Mouse (Mus musculus): ENCODE results near the gene Entpd5. TPM values are rescaled to one million over a fixed set of nuclear protein-coding genes. Genes with fewer than 3 reads are reported as not detected.
A peak's percentile ranks its signal among the peaks of the same experiment; 100 is the strongest.

Gene Entpd5
- polyA plus RNA-seq, 1 experiment from 2014 or later: 11.9 TPM

DNA sequence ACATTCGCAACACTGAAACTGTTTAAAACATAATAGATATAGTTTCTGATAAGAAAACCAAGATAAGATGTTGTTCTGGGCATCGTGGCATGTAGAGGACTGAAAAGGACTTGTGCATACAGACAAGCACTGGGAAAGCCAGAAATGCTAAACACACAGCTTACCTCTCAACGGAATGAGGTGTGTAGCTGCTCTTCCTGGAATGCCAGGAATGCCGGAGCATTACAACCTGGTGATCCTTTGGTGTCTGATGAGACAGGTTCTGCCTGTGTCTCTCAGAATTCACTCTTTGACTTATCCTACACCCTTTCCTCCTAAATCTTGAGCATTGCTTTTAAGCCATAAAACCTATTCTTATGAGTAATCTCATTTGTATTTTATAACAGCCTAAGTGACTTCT, 33.7 kb upstream of the Entpd5 start:
- H3K4me2 ChIP-seq (ENCODE audit: low read depth, low read length, severe bottlenecking): no peak overlapping the region
- no peaks in the 10 kb centered on the region for H3K9me3 ChIP-seq (ENCODE audit: control insufficient read depth, low read length)

DNA sequence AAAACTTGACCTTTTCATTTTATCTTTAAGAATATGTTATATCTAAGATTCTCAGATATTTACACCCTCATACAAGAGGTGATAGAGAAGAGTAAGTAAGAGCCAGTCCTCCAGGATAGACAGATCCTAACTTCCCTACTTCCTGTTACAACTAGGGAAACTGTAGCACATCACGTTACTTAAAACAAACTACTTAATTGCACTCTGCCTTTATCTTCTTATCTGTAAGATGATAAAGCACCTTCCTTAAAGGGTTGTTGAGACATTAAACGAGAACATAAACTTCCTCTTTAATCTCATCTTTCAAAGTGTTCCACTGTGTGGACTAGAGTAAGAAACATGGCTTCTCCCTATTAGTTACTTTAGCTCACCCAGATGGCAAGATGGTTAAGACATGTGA, 29.9 kb upstream of the Entpd5 start:
- DNase-seq (ENCODE audit: low spot score) (no peak), ATAC-seq (replicated peaks; ENCODE audit: low FRiP score) (no peak)
- H3K4me3 ChIP-seq (ENCODE audit: low read depth, low read length): no peak overlapping the region
- no peak overlapping the region for H3K27ac ChIP-seq (ENCODE audit: low read depth, low read length)
- no peaks in the 10 kb centered on the region for H3K36me3 ChIP-seq (ENCODE audit: control insufficient read depth, insufficient read depth, low read length)
- H3K27me3 ChIP-seq (ENCODE audit: control insufficient read depth, insufficient read depth, low read length): no peaks in the 10 kb centered on the region
- no peak overlapping the region for H3K4me2 ChIP-seq (ENCODE audit: low read depth, low read length, severe bottlenecking)
- 87% methylated on average over 2 of the region's 2 CpGs for WGBS
- no peaks in the 10 kb centered on the region for H3K4me1 ChIP-seq (replicated peaks; ENCODE audit: control insufficient read depth, insufficient read depth, low read length)
- H3K9ac ChIP-seq (ENCODE audit: low read length): no peak overlapping the region
- no peaks in the 10 kb centered on the region for H3K9me3 ChIP-seq (ENCODE audit: control insufficient read depth, low read length)

More for the DNA sequence above, 33.7 kb upstream of the Entpd5 start:
- Histone ChIP-seq H3K27ac (ENCODE audit: low read depth, low read length) (no peak overlapping the region), H3K9ac (ENCODE audit: low read length) (no peak overlapping the region), H3K27me3 (ENCODE audit: control insufficient read depth, insufficient read depth, low read length) (no peaks in the 10 kb centered on the region), H3K4me1 (replicated peaks; ENCODE audit: control insufficient read depth, insufficient read depth, low read length) (no peaks in the 10 kb centered on the region), H3K36me3 (ENCODE audit: control insufficient read depth, insufficient read depth, low read length) (no peaks in the 10 kb centered on the region), H3K4me3 (ENCODE audit: low read depth, low read length) (no peak overlapping the region)
- 79% methylated on average over 4 of the region's 4 CpGs for WGBS
- ATAC-seq (replicated peaks; ENCODE audit: low FRiP score) (no peak), DNase-seq (ENCODE audit: low spot score) (no peak)

DNA sequence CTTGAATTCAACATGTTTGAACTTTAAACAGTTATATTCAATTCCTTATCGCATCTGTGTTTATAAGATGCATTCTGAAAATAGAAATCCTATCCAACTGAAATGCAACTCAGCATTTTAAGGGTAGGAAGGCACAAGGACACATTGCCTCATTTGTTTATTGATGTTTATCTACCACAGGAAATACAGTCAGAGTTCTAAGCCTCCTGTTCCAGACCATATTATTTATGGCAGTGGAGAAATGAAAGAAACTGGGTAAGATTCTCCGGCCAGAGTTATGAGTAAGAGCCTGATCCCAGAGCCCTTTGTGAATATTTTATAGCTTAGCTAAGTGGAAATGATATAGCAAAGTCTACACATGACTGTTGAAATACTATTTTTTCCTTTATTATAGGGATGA, 21.0 kb upstream of the Entpd5 start:
- Histone ChIP-seq H3K4me1 (replicated peaks; ENCODE audit: control insufficient read depth, insufficient read depth, low read length) (no peaks in the 10 kb centered on the region), H3K36me3 (ENCODE audit: control insufficient read depth, insufficient read depth, low read length) (no peaks in the 10 kb centered on the region), H3K27ac (ENCODE audit: low read depth, low read length) (no peak overlapping the region), H3K4me2 (ENCODE audit: low read depth, low read length, severe bottlenecking) (no peak overlapping the region), H3K9me3 (ENCODE audit: control insufficient read depth, low read length) (no peaks in the 10 kb centered on the region), H3K4me3 (ENCODE audit: low read depth, low read length) (no peak overlapping the region), H3K9ac (ENCODE audit: low read length) (no peak overlapping the region), H3K27me3 (ENCODE audit: control insufficient read depth, insufficient read depth, low read length) (no peaks in the 10 kb centered on the region)
- ATAC-seq (replicated peaks; ENCODE audit: low FRiP score) (no peak), DNase-seq (ENCODE audit: low spot score) (no peak)
- 99% methylated on average over 2 of the region's 2 CpGs for WGBS

DNA sequence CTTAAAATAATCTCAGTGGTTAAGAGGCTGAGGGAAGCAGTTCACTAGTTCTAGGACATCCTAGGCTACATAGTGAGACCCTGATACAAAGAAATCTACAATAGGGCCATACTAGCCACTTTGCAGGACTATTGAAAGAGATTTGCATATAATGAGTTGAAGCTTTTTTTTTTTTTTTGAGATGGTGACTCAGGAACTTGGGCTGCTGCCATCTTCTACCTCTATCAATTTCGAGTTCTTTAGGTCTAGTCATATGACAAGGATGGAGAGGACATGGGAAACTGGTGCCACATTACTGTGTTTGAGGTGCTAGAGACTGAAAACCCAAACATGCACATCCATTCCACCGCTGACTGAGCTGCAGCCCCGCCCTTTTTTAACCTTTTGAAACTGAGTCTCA, 15.2 kb upstream of the Entpd5 start:
- H3K4me2 ChIP-seq (ENCODE audit: low read depth, low read length, severe bottlenecking): no peak overlapping the region
- no peak overlapping the region for H3K9ac ChIP-seq (ENCODE audit: low read length)
- no peak for ATAC-seq (replicated peaks; ENCODE audit: low FRiP score)

DNA sequence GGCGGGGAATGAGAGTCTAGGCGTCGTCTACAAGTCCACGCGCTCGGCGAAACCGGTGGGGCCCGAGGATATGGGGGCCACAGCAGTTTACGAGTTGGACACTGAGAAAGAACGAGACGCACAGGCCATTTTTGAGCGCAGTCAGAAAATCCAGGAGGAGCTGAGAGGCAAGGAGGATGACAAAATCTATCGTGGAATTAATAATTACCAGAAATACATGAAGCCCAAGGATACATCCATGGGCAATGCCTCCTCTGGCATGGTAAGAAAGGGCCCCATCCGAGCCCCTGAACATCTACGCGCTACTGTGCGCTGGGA, 8.7 kb upstream of the Entpd5 start:
- WGBS: 35% methylated on average over 18 of the region's 18 CpGs
- peak overlapping the region; percentile 72 for H3K9ac ChIP-seq (ENCODE audit: low read length)
- H3K9me3 ChIP-seq (ENCODE audit: control insufficient read depth, low read length): peaks cover 3% of the 10 kb centered on the region; the same call in 1 of the 2 replicates
- ATAC-seq (replicated peaks; ENCODE audit: low FRiP score) (no peak), DNase-seq (ENCODE audit: low spot score) (no peak)
- H3K4me2 ChIP-seq (ENCODE audit: low read depth, low read length, severe bottlenecking): peak overlapping the region; percentile 73
- H3K4me1 ChIP-seq (replicated peaks; ENCODE audit: control insufficient read depth, insufficient read depth, low read length): peaks cover 6% of the 10 kb centered on the region; the same call in 1 of the 2 replicates
- H3K36me3 ChIP-seq (ENCODE audit: control insufficient read depth, insufficient read depth, low read length): no peaks in the 10 kb centered on the region; the same call in 1 of the 2 replicates
- no peak overlapping the region for H3K27ac ChIP-seq (ENCODE audit: low read depth, low read length)
- H3K27me3 ChIP-seq (ENCODE audit: control insufficient read depth, insufficient read depth, low read length): no peaks in the 10 kb centered on the region
- H3K4me3 ChIP-seq (ENCODE audit: low read depth, low read length): peak overlapping the region; percentile 52

More for the DNA sequence above, 15.2 kb upstream of the Entpd5 start:
- DNase-seq (ENCODE audit: low spot score): no peak
- H3K4me1 ChIP-seq (replicated peaks; ENCODE audit: control insufficient read depth, insufficient read depth, low read length): no peaks in the 10 kb centered on the region
- no peak overlapping the region for H3K4me3 ChIP-seq (ENCODE audit: low read depth, low read length)
- no peaks in the 10 kb centered on the region for H3K9me3 ChIP-seq (ENCODE audit: control insufficient read depth, low read length)
- no peaks in the 10 kb centered on the region for H3K36me3 ChIP-seq (ENCODE audit: control insufficient read depth, insufficient read depth, low read length)
- no peaks in the 10 kb centered on the region for H3K27me3 ChIP-seq (ENCODE audit: control insufficient read depth, insufficient read depth, low read length)
- WGBS: 61% methylated on average over 3 of the region's 3 CpGs
- no peak overlapping the region for H3K27ac ChIP-seq (ENCODE audit: low read depth, low read length)

DNA sequence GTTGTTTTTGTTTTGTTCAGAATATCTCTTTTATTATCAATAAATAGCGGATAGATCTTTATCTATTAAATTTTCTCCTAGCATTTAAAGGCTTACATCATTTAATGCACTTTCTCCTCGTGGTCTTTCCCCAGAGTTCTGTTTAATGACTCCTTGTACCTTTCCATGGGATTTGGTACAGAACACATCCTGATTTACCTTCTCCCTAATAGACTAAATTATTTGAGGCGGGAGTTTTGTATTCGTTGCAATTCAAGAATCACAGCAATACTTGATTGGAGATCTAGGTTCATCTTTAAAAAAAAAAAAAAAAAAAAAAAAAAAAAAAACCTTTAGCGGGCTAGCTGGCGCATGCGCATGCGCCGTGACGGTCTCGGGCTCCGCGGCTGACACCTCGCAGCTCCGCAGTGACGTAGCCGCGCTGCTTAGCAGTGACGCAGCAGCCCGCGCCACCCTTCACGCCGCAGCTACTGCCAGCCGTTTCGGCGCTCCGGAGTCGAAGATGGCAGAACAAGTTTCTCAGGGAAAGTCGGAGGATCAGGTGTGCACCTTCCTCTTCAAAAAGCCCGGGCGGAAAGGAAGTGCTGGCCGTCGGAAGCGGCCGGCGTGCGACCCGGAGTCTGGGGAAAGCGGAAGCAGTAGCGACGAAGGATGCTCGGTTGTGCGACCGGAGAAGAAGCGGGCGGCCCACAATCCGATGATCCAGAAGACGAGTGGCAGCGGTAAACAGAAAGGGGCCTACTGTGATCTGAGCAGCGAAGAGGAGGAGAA, 8.2 kb upstream of the Entpd5 start, which contains the start of gene Rnf113a2:
Gene Rnf113a2 (plus strand): TSS at position 363 of the 771 bp plus-strand sequence.
- H3K27ac ChIP-seq (ENCODE audit: low read depth, low read length): no peak within 1 kb of the TSS
- peaks cover 6% of the 10 kb centered on the region; the same call in 1 of the 2 replicates for H3K4me1 ChIP-seq (replicated peaks; ENCODE audit: control insufficient read depth, insufficient read depth, low read length)
- H3K9me3 ChIP-seq (ENCODE audit: control insufficient read depth, low read length): peaks cover 3% of the 10 kb centered on the region; the same call in 1 of the 2 replicates
- peak within 1 kb of the TSS; percentile 72 for H3K9ac ChIP-seq (ENCODE audit: low read length)
- H3K36me3 ChIP-seq (ENCODE audit: control insufficient read depth, insufficient read depth, low read length): no peaks in the 10 kb centered on the region; the same call in 1 of the 2 replicates
- ATAC-seq (replicated peaks; ENCODE audit: low FRiP score): peak; percentile 80
- H3K4me3 ChIP-seq (ENCODE audit: low read depth, low read length): peak within 1 kb of the TSS; percentile 52
- WGBS: 4% methylated on average over 50 of the region's 50 CpGs
- H3K27me3 ChIP-seq (ENCODE audit: control insufficient read depth, insufficient read depth, low read length): no peaks in the 10 kb centered on the region
- H3K4me2 ChIP-seq (ENCODE audit: low read depth, low read length, severe bottlenecking): peak within 1 kb of the TSS; percentile 73
- DNase-seq (ENCODE audit: low spot score): peak; percentile 91

DNA sequence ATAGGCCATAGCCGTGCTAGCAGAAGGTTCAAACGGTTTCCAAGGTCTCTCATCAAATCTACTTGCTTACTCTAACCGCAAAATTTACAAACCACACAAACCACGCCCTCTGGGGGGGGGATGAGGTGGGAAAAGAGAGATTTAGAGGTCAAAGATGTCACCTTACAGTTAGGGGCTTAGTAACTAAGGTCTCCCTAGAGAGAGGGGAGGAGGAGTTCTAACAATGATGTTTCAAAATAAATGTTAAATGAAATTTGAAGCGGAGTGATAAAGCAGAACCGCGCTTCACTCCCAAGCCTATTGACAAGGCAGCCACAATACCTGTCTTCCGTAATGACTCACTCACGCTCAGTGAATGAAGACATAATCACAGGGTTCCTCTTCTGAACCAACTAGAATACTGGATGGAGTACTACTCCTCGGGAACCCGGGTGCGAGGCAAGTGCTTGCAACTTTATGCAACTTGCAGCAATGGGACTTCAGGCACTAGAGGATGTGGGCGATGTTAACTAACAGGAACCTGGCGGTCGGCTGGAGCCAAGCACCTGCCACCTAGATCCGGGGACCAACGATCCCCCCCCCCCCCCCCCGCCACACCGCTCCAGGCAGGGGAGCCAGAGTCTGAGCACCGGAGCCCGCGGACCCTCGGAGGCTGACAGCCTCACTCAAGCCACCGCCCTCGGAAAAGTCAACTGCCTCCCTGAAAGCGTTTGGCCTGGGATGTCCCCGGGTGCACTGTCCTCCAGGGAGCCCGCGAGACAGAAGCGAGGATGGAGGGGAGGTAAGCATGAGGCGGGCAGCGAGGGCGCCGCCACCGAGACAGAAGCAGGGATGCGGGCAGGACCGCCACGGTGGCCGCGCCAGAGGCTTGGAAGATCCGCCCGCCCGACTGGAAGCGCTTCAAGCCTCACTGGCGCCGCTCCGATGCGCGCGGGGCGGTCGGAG, 683 bp downstream of the Entpd5 start:
- Histone ChIP-seq H3K27ac (ENCODE audit: low read depth, low read length) (peak overlapping the region; percentile 31; the same call in 1 of the 2 replicates), H3K36me3 (ENCODE audit: control insufficient read depth, insufficient read depth, low read length) (no peaks in the 10 kb centered on the region), H3K4me1 (replicated peaks; ENCODE audit: control insufficient read depth, insufficient read depth, low read length) (0 out of 2 replicates have a peak, but pooled peaks cover 4% of the 10 kb centered on the region), H3K9ac (ENCODE audit: low read length) (peak overlapping the region; percentile 82), H3K27me3 (ENCODE audit: control insufficient read depth, insufficient read depth, low read length) (no peaks in the 10 kb centered on the region), H3K9me3 (ENCODE audit: control insufficient read depth, low read length) (no peaks in the 10 kb centered on the region; the same call in 1 of the 2 replicates), H3K4me3 (ENCODE audit: low read depth, low read length) (peak overlapping the region; percentile 72), H3K4me2 (ENCODE audit: low read depth, low read length, severe bottlenecking) (peak overlapping the region; percentile 96)
- peak; percentile 73 for ATAC-seq (replicated peaks; ENCODE audit: low FRiP score)
- WGBS: 2% methylated on average over 45 of the region's 52 CpGs
- DNase-seq (ENCODE audit: low spot score): no peak

DNA sequence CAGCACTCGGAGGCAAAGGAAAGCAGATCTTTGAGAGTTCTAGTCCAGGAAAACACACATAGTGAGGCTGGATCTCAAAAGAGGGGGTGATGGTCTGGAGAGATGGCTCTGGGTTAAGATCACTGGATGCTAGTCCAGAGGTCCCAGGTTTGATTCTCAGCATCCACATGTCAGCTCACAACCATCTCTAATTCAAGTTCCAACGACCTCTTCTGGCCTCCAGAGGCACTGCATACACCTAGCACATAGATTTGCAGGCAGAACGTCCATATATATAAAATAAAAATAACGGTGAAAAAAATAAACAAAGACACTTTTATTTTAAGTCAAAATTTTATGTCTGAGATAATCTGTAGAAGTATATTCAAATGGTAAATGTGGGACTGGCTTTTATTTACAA, 1.6 kb downstream of the Entpd5 start:
- H3K4me3 ChIP-seq (ENCODE audit: low read depth, low read length): no peak overlapping the region
- H3K9me3 ChIP-seq (ENCODE audit: control insufficient read depth, low read length): no peaks in the 10 kb centered on the region; the same call in 1 of the 2 replicates
- ATAC-seq (replicated peaks; ENCODE audit: low FRiP score) (no peak), DNase-seq (ENCODE audit: low spot score) (no peak)
- WGBS: 66% methylated on average over 4 of the region's 4 CpGs
- H3K36me3 ChIP-seq (ENCODE audit: control insufficient read depth, insufficient read depth, low read length): no peaks in the 10 kb centered on the region
- no peak overlapping the region for H3K4me2 ChIP-seq (ENCODE audit: low read depth, low read length, severe bottlenecking)
- H3K9ac ChIP-seq (ENCODE audit: low read length): no peak overlapping the region
- H3K27ac ChIP-seq (ENCODE audit: low read depth, low read length): no peak overlapping the region
- no peaks in the 10 kb centered on the region for H3K27me3 ChIP-seq (ENCODE audit: control insufficient read depth, insufficient read depth, low read length)
- H3K4me1 ChIP-seq (replicated peaks; ENCODE audit: control insufficient read depth, insufficient read depth, low read length): 0 out of 2 replicates have a peak, but pooled peaks cover 4% of the 10 kb centered on the region
